Mouse (Mus musculus): ENCODE data around the gene Cabp1. TPM values are rescaled to one million over a fixed set of nuclear protein-coding genes. Genes with fewer than 3 reads are reported as not detected.

The Cabp1 gene
- polyA plus RNA-seq, 1 experiment from 2014 or later = 5.0 TPM

DNA sequence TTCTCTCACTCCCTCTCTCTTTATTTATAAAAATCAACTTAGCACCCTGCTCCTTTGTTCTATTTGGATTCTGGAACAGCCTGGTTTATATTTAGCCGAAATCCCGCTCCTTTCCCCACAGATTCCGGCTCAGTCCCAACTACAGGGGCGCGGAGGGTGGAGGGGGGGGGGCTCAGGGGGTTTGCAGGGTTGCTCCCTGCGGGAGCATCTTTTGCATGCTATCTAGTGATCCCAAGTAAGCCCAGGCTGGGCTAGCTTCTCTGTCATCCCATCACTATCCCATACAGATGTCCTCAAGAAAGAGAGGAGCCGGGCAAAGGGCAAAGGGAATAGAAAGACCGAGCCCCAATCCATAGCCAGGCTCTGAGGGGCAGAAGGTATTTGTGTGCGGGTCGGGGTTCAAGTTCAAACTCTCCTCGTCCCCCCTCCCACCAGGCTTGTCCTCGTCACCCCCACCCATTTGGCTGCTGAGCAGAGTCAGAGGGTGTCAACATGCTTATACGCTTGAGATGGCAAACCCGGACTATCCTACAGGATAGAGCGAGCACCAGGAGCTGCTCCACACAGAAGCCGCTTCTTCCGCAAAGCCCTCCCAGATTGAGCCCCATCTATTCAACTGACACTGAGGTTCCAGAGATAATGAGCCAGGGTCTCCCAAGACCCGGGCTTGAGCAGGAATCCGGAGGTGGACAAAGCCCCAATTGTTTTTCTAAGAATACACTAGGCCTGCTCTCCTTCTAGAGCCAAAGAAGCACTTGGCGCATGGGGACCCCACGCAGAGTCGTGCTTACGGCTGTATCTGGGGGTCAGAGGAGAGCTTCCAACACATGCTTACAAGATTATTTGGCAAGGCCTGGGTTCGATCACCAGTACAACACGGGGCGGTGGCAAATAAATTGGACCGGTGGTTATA lies 21.3 kb upstream of the Cabp1 start:
- peaks cover 9% of the 10 kb centered on the region for H3K27me3 ChIP-seq (ENCODE audit: control insufficient read depth, insufficient read depth, low read length)
- H3K9ac ChIP-seq (ENCODE audit: low read depth, low read length) = no peak overlapping the region; the same call in 1 of the 2 replicates
- ATAC-seq (ENCODE audit: low FRiP score) (peak; percentile 35; the same call in 1 of the 2 replicates), DNase-seq (ENCODE audit: low spot score) (no peak)
- no peaks in the 10 kb centered on the region for H3K36me3 ChIP-seq (ENCODE audit: control insufficient read depth, insufficient read depth, low read length)
- H3K4me3 ChIP-seq (ENCODE audit: low read depth, low read length) = peak overlapping the region; percentile 35
- H3K9me3 ChIP-seq (ENCODE audit: control insufficient read depth, low read length) = no peaks in the 10 kb centered on the region
- WGBS = 13% methylated on average over 27 of the region's 27 CpGs
- peak overlapping the region; percentile 64 for H3K4me2 ChIP-seq (replicated peaks; ENCODE audit: low read depth, low read length)
- no peak overlapping the region for H3K27ac ChIP-seq (ENCODE audit: low read depth, low read length)
- H3K4me1 ChIP-seq (replicated peaks; ENCODE audit: control insufficient read depth, insufficient read depth, low read length) = no peaks in the 10 kb centered on the region; the same call in none of the 2 replicates

DNA sequence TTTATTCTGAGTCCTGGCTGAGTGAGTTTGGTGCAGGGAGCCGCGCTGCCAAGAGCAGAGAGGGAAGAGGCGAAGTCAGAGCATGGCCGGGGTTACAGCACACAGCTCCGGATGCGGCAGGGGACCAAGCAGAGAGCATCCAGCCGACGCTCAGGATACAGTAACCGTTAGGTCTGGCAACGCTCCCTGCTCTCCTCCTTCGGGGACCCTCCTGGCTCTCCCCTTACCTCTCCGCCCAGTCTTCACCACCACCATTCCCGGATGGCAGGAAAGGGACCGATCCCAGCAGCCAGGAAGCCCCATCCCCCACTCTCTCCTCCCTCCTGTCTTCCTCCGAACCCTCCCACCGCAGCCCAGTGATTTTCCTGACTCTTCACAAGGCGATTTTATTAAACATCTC lies 20.7 kb upstream of the Cabp1 start:
- ATAC-seq (ENCODE audit: low FRiP score) (no peak), DNase-seq (ENCODE audit: low spot score) (peak; percentile 77)
- peak overlapping the region; percentile 35 for H3K4me3 ChIP-seq (ENCODE audit: low read depth, low read length)
- 0 out of 2 replicates have a peak overlapping the region, but pooled peaks have one; percentile 37 for H3K27ac ChIP-seq (ENCODE audit: low read depth, low read length)
- H3K4me2 ChIP-seq (replicated peaks; ENCODE audit: low read depth, low read length) = peak overlapping the region; percentile 64
- no peaks in the 10 kb centered on the region for H3K36me3 ChIP-seq (ENCODE audit: control insufficient read depth, insufficient read depth, low read length)
- H3K9ac ChIP-seq (ENCODE audit: low read depth, low read length) = peak overlapping the region; percentile 62
- 0% methylated on average over 17 of the region's 17 CpGs for WGBS
- no peaks in the 10 kb centered on the region for H3K9me3 ChIP-seq (ENCODE audit: control insufficient read depth, low read length)
- peaks cover 6% of the 10 kb centered on the region; the same call in 1 of the 2 replicates for H3K27me3 ChIP-seq (ENCODE audit: control insufficient read depth, insufficient read depth, low read length)
- H3K4me1 ChIP-seq (replicated peaks; ENCODE audit: control insufficient read depth, insufficient read depth, low read length) = no peaks in the 10 kb centered on the region; the same call in none of the 2 replicates

DNA sequence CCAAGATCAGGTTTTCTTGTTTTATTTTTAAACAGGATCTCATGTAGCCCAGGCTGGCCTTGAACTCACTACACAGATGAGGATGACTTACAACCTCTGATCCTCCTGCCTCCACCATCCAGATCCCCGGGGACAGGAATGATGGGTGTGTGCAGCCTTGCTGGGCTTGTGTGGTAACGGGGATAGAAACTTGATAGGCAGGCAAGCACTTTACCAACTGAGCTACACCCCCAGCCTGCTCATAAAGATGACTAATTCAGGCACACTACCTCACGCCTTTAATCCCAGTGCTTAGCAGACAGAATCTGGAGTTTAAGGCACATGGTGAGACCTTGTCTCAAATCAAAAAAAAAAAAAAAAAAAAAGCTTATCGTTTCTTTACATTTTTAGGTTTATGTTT lies 18.7 kb upstream of the Cabp1 start:
- no peak overlapping the region for H3K27ac ChIP-seq (ENCODE audit: low read depth, low read length)
- no peak overlapping the region for H3K4me2 ChIP-seq (replicated peaks; ENCODE audit: low read depth, low read length)
- no peak overlapping the region for H3K9ac ChIP-seq (ENCODE audit: low read depth, low read length)
- no peak overlapping the region for H3K4me3 ChIP-seq (ENCODE audit: low read depth, low read length)
- peaks cover 6% of the 10 kb centered on the region; the same call in 1 of the 2 replicates for H3K27me3 ChIP-seq (ENCODE audit: control insufficient read depth, insufficient read depth, low read length)
- no peaks in the 10 kb centered on the region for H3K9me3 ChIP-seq (ENCODE audit: control insufficient read depth, low read length)
- whole genome bisulfite sequencing = 69% methylated on average over 4 of the region's 4 CpGs
- no peaks in the 10 kb centered on the region for H3K36me3 ChIP-seq (ENCODE audit: control insufficient read depth, insufficient read depth, low read length)
- DNase-seq (ENCODE audit: low spot score) (no peak), ATAC-seq (ENCODE audit: low FRiP score) (no peak)
- H3K4me1 ChIP-seq (replicated peaks; ENCODE audit: control insufficient read depth, insufficient read depth, low read length) = no peaks in the 10 kb centered on the region; the same call in none of the 2 replicates

DNA sequence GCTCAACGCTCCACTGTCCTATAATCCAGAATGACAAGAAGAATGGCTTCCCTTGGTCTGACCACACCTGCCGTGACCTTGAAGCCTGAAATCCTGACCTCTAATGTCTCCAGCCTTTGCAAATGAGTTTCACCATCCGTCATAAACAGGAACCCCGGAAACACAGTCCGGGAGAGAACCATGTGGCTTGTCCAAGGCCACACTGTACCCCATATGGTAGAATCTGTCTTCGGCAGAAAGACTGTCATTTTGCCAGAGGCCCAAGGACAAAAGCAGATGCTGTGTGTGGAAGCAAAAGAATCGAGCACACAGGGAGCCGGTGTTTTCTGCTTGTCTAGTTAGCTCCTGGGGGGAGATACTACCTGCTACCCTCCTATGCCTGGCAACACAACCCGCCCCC lies 18.3 kb upstream of the Cabp1 start:
- DNase-seq (ENCODE audit: low spot score) = no peak
- WGBS = 79% methylated on average over 9 of the region's 9 CpGs
- H3K4me3 ChIP-seq (ENCODE audit: low read depth, low read length) = no peak overlapping the region
- no peak overlapping the region for H3K9ac ChIP-seq (ENCODE audit: low read depth, low read length)
- no peaks in the 10 kb centered on the region; the same call in none of the 2 replicates for H3K4me1 ChIP-seq (replicated peaks; ENCODE audit: control insufficient read depth, insufficient read depth, low read length)
- ATAC-seq (ENCODE audit: low FRiP score) = no peak
- no peak overlapping the region for H3K27ac ChIP-seq (ENCODE audit: low read depth, low read length)
- H3K4me2 ChIP-seq (replicated peaks; ENCODE audit: low read depth, low read length) = no peak overlapping the region
- H3K9me3 ChIP-seq (ENCODE audit: control insufficient read depth, low read length) = no peaks in the 10 kb centered on the region
- H3K27me3 ChIP-seq (ENCODE audit: control insufficient read depth, insufficient read depth, low read length) = peaks cover 6% of the 10 kb centered on the region
- no peaks in the 10 kb centered on the region for H3K36me3 ChIP-seq (ENCODE audit: control insufficient read depth, insufficient read depth, low read length)

DNA sequence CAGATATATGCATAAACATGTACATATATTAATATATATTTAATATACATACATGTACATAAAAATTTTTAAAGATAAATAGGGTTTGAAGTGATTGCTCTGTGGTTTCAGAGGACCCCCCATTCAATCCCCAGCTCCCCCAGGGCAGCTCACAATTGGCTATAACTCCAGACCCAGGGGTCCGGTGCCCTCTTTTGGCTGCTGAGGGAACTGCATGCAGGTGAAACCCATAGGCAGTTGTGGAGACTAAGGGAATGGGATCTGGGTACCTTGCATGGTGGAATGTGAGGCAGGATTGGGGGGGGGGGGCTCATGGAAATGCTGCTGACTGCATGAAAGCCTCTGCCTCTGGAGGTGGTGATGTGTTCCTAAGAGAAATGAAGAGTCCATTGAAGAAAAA lies 16.2 kb upstream of the Cabp1 start:
- Histone ChIP-seq H3K4me2 (replicated peaks; ENCODE audit: low read depth, low read length) (no peak overlapping the region), H3K4me1 (replicated peaks; ENCODE audit: control insufficient read depth, insufficient read depth, low read length) (no peaks in the 10 kb centered on the region; the same call in 1 of the 2 replicates), H3K9ac (ENCODE audit: low read depth, low read length) (no peak overlapping the region), H3K27ac (ENCODE audit: low read depth, low read length) (no peak overlapping the region), H3K36me3 (ENCODE audit: control insufficient read depth, insufficient read depth, low read length) (no peaks in the 10 kb centered on the region), H3K9me3 (ENCODE audit: control insufficient read depth, low read length) (no peaks in the 10 kb centered on the region), H3K4me3 (ENCODE audit: low read depth, low read length) (no peak overlapping the region), H3K27me3 (ENCODE audit: control insufficient read depth, insufficient read depth, low read length) (peaks cover 6% of the 10 kb centered on the region)
- ATAC-seq (ENCODE audit: low FRiP score) (no peak), DNase-seq (ENCODE audit: low spot score) (peak; percentile 63)
- 6% methylated on average over 1 of the region's 1 CpGs for WGBS

DNA sequence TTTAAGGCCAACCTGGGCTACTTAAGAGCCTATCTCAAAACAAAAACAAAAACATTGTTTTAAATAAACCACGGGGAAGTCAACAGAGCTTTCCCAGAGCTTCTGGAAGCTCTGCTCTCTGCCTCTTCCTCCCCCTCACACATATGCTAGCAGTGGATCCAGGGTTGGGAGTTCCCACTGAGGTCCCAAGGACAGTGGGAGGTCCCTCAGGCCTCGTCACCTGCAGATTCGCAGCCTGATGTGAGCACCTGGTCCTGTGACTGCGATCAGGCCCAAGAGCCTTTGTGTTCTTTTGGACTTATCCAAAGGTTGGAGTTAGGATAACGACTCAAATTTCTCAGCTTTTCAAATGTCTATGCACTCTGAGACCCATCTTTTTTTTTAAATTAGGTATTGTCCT lies 14.4 kb upstream of the Cabp1 start:
- H3K9me3 ChIP-seq (ENCODE audit: control insufficient read depth, low read length) = no peaks in the 10 kb centered on the region
- no peaks in the 10 kb centered on the region for H3K36me3 ChIP-seq (ENCODE audit: control insufficient read depth, insufficient read depth, low read length)
- H3K9ac ChIP-seq (ENCODE audit: low read depth, low read length) = no peak overlapping the region
- H3K27ac ChIP-seq (ENCODE audit: low read depth, low read length) = no peak overlapping the region
- no peak overlapping the region for H3K4me3 ChIP-seq (ENCODE audit: low read depth, low read length)
- DNase-seq (ENCODE audit: low spot score) (no peak), ATAC-seq (ENCODE audit: low FRiP score) (no peak)
- peaks cover 5% of the 10 kb centered on the region for H3K4me1 ChIP-seq (replicated peaks; ENCODE audit: control insufficient read depth, insufficient read depth, low read length)
- no peaks in the 10 kb centered on the region; the same call in 1 of the 2 replicates for H3K27me3 ChIP-seq (ENCODE audit: control insufficient read depth, insufficient read depth, low read length)
- 49% methylated on average over 5 of the region's 5 CpGs for WGBS
- H3K4me2 ChIP-seq (replicated peaks; ENCODE audit: low read depth, low read length) = no peak overlapping the region

- Histone ChIP-seq H3K4me3 (ENCODE audit: low read depth, low read length) (no peak overlapping the region), H3K4me1 (replicated peaks; ENCODE audit: control insufficient read depth, insufficient read depth, low read length) (peaks cover 5% of the 10 kb centered on the region), H3K36me3 (ENCODE audit: control insufficient read depth, insufficient read depth, low read length) (no peaks in the 10 kb centered on the region), H3K4me2 (replicated peaks; ENCODE audit: low read depth, low read length) (no peak overlapping the region), H3K9me3 (ENCODE audit: control insufficient read depth, low read length) (no peaks in the 10 kb centered on the region), H3K27me3 (ENCODE audit: control insufficient read depth, insufficient read depth, low read length) (no peaks in the 10 kb centered on the region; the same call in 1 of the 2 replicates), H3K9ac (ENCODE audit: low read depth, low read length) (no peak overlapping the region), H3K27ac (ENCODE audit: low read depth, low read length) (no peak overlapping the region)
- no peak for DNase-seq (ENCODE audit: low spot score)
- WGBS = 12% methylated on average over 9 of the region's 16 CpGs
- no peak for ATAC-seq (ENCODE audit: low FRiP score)
Measured at GRCm38 (mm10) chr5:115207892-115208291, 13.7 kb upstream of the Cabp1 start.

DNA sequence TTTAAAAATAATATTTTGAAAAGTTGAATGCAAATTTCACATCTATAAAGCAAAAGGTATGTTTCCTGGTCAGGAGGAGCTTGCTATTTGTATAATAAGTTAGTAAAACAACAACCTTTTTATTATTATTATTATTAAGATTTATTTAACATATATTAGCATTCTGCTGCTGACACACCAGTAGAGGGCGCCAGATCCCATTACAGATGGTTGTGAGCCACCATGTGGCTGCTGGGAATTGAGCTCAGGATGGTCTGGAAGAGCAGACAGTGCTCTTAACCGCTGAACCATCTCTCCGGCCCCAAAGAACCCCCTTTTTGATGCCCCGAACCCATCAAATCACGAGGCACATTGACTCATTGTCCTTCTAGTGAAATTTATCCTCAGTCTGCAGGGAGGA lies 13.1 kb upstream of the Cabp1 start:
- H3K4me3 ChIP-seq (ENCODE audit: low read depth, low read length) = no peak overlapping the region
- no peaks in the 10 kb centered on the region for H3K36me3 ChIP-seq (ENCODE audit: control insufficient read depth, insufficient read depth, low read length)
- no peak overlapping the region for H3K9ac ChIP-seq (ENCODE audit: low read depth, low read length)
- no peaks in the 10 kb centered on the region; the same call in 1 of the 2 replicates for H3K27me3 ChIP-seq (ENCODE audit: control insufficient read depth, insufficient read depth, low read length)
- H3K9me3 ChIP-seq (ENCODE audit: control insufficient read depth, low read length) = no peaks in the 10 kb centered on the region
- peaks cover 5% of the 10 kb centered on the region for H3K4me1 ChIP-seq (replicated peaks; ENCODE audit: control insufficient read depth, insufficient read depth, low read length)
- WGBS = 59% methylated on average over 5 of the region's 5 CpGs
- no peak overlapping the region for H3K4me2 ChIP-seq (replicated peaks; ENCODE audit: low read depth, low read length)
- no peak overlapping the region for H3K27ac ChIP-seq (ENCODE audit: low read depth, low read length)
- DNase-seq (ENCODE audit: low spot score) (no peak), ATAC-seq (ENCODE audit: low FRiP score) (no peak)

All from hindbrain, embryonic 11.5 days (tissue).